Mouse (Mus musculus): Measurements from ENCODE around the gene Lin7c. TPM values are rescaled to one million over a fixed set of nuclear protein-coding genes. Genes with fewer than 3 reads are reported as not detected.
"Not testable (repeated sequence)": the region's sequence is repeated elsewhere in the genome, so short reads cannot be mapped to it uniquely, and the experiment has no call there.

Gene Lin7c
- 64.3 and 72.0 TPM in 2 replicates for polyA plus RNA-seq (2015; fragmentation: Nextera tagmentation; extraction: Ambion mirVana)

DNA sequence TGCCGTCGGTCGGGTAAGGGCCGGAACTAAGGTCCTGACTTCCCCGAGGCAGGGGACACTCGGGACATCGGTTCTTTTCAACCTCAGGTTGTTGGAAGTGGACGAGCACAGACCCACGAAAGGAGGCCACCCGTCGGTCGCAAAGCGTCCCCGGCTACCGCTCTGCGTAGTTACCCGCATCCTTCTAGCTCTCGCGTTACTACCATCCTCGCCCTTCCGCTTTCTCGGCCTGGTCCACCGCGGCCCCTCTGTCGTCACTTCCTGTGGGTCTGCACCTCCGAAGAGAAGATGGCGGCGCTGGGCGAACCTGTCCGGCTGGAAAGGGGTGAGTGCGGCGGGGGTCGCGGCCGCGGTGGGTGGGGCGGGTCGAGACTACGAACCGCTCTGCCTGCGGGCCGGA lies at the start of gene Lin7c:
TSS of gene Lin7c (plus strand) at position 257 of the 400 bp plus-strand sequence.
- peak within 1 kb of the TSS; percentile 82 for H3K4me3 ChIP-seq (replicated peaks)
- peaks cover 6% of the 10 kb centered on the region for H3K36me3 ChIP-seq
- H3K4me2 ChIP-seq (replicated peaks): peak within 1 kb of the TSS; percentile 65
- under 1% methylated on average over 42 of the region's 42 CpGs for WGBS
- H3K27ac ChIP-seq: peak within 1 kb of the TSS; percentile 90
- peaks cover 7% of the 10 kb centered on the region; the same call in 1 of the 2 replicates for H3K4me1 ChIP-seq (replicated peaks)
- no peaks in the 10 kb centered on the region for H3K9me3 ChIP-seq
- H3K9ac ChIP-seq: peak within 1 kb of the TSS; percentile 89
- ATAC-seq: peak; percentile 100
- no peaks in the 10 kb centered on the region for H3K27me3 ChIP-seq (replicated peaks)

- Histone ChIP-seq H3K9me3 (no peaks in the 10 kb centered on the region), H3K4me3 (replicated peaks) (no peak overlapping the region), H3K27me3 (replicated peaks) (no peaks in the 10 kb centered on the region), H3K4me1 (replicated peaks) (no peaks in the 10 kb centered on the region), H3K27ac (no peak overlapping the region), H3K9ac (no peak overlapping the region), H3K36me3 (no peaks in the 10 kb centered on the region), H3K4me2 (replicated peaks) (no peak overlapping the region)
- WGBS: 72% methylated on average over 4 of the region's 4 CpGs
- ATAC-seq: no peak
These were observed 44.3 kb upstream of the Lin7c start for GRCm38 (mm10) chr2:109846401-109846800.

GRCm38 (mm10) chr2:109848305-109848704 lies 42.3 kb upstream of the Lin7c start:
- Histone ChIP-seq H3K27me3 (replicated peaks) (no peaks in the 10 kb centered on the region), H3K4me3 (replicated peaks) (no peak overlapping the region), H3K27ac (no peak overlapping the region), H3K4me1 (replicated peaks) (no peaks in the 10 kb centered on the region), H3K9me3 (no peaks in the 10 kb centered on the region), H3K9ac (no peak overlapping the region), H3K4me2 (replicated peaks) (no peak overlapping the region), H3K36me3 (no peaks in the 10 kb centered on the region)
- WGBS: 64% methylated on average over 4 of the region's 4 CpGs
- no peak for ATAC-seq

GRCm38 (mm10) chr2:109848715-109849114 lies 41.9 kb upstream of the Lin7c start:
- Histone ChIP-seq H3K36me3 (no peaks in the 10 kb centered on the region), H3K4me1 (replicated peaks) (no peaks in the 10 kb centered on the region), H3K4me2 (replicated peaks) (no peak overlapping the region), H3K9ac (no peak overlapping the region), H3K27ac (no peak overlapping the region), H3K4me3 (replicated peaks) (no peak overlapping the region), H3K27me3 (replicated peaks) (no peaks in the 10 kb centered on the region), H3K9me3 (no peaks in the 10 kb centered on the region)
- 46% methylated on average over 8 of the region's 8 CpGs for WGBS
- no peak for ATAC-seq

DNA sequence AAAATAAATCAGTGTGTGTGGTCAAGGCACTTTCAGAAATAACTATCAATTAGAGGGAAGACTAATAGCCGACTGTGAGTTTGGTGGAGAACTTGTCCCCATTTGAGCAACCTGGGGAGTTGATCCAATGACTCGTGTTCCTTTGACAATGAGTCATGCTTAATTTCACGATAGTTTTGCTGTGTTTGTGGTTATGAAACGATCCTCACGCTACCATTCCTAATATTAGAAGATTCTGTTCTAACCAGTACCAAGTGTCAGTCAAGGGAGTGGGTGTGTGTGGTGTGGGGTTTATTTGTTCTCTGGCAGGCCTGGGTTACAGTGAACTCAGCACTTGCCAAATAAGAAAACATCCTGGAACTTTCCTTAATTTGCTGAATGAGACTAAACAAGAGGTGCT lies 35.1 kb upstream of the Lin7c start:
- 85% methylated on average over 5 of the region's 5 CpGs for WGBS
- H3K9me3 ChIP-seq: no peaks in the 10 kb centered on the region
- no peaks in the 10 kb centered on the region for H3K4me1 ChIP-seq (replicated peaks)
- H3K4me2 ChIP-seq (replicated peaks): no peak overlapping the region
- H3K9ac ChIP-seq: no peak overlapping the region
- no peak for ATAC-seq
- no peaks in the 10 kb centered on the region for H3K36me3 ChIP-seq
- no peak overlapping the region for H3K4me3 ChIP-seq (replicated peaks)
- H3K27me3 ChIP-seq (replicated peaks): no peaks in the 10 kb centered on the region
- no peak overlapping the region for H3K27ac ChIP-seq

DNA sequence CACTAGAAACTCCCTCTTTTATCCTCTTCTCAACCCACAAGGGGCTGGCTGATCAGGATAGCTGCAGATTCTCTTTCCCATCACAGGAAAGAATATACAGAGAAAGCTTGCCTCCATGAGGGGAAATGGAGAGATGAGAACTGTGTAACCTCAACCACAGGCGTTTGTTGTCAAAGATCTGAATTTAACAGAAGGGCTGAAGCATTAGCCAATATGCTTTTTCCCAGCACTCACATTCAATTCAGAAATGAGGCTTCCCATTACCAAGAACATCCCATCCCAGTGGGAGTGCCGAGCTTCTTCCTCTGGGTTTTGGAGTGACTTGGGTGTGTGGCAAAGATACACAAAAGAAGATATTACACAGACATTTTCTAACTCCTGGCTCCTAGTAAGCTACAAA lies 31.0 kb upstream of the Lin7c start:
- 46% methylated on average over 2 of the region's 2 CpGs for WGBS
- ATAC-seq: no peak
- no peak overlapping the region for H3K9ac ChIP-seq
- H3K4me1 ChIP-seq (replicated peaks): no peaks in the 10 kb centered on the region
- no peak overlapping the region for H3K27ac ChIP-seq
- no peak overlapping the region for H3K4me2 ChIP-seq (replicated peaks)
- H3K36me3 ChIP-seq: no peaks in the 10 kb centered on the region
- H3K4me3 ChIP-seq (replicated peaks): no peak overlapping the region
- H3K9me3 ChIP-seq: no peaks in the 10 kb centered on the region
- no peaks in the 10 kb centered on the region for H3K27me3 ChIP-seq (replicated peaks)

- Histone ChIP-seq H3K4me2 (replicated peaks) (no peak overlapping the region), H3K4me1 (replicated peaks) (no peaks in the 10 kb centered on the region), H3K4me3 (replicated peaks) (no peak overlapping the region), H3K9me3 (no peaks in the 10 kb centered on the region), H3K36me3 (no peaks in the 10 kb centered on the region), H3K27ac (no peak overlapping the region), H3K27me3 (replicated peaks) (no peaks in the 10 kb centered on the region), H3K9ac (no peak overlapping the region)
- ATAC-seq: no peak
- WGBS: 95% methylated on average over 3 of the region's 3 CpGs
These were observed 29.8 kb upstream of the Lin7c start for GRCm38 (mm10) chr2:109860832-109861231.

GRCm38 (mm10) chr2:109879429-109879828 lies 11.2 kb upstream of the Lin7c start:
- H3K27me3 ChIP-seq (replicated peaks); H3K4me1 ChIP-seq (replicated peaks); H3K4me3 ChIP-seq (replicated peaks); H3K27ac ChIP-seq; H3K4me2 ChIP-seq (replicated peaks); H3K9me3 ChIP-seq; H3K9ac ChIP-seq; H3K36me3 ChIP-seq: not testable (repeated sequence)
- ATAC-seq: peak; percentile 67
- WGBS: 86% methylated on average over 4 of the region's 4 CpGs

- 47% methylated on average over 2 of the region's 2 CpGs for WGBS
- H3K9me3 ChIP-seq: no peaks in the 10 kb centered on the region
- ATAC-seq: peak; percentile 61; the same call in 1 of the 2 replicates
- no peak overlapping the region for H3K4me3 ChIP-seq (replicated peaks)
- H3K4me1 ChIP-seq (replicated peaks): no peaks in the 10 kb centered on the region
- no peaks in the 10 kb centered on the region for H3K27me3 ChIP-seq (replicated peaks)
- no peaks in the 10 kb centered on the region for H3K36me3 ChIP-seq
- H3K4me2 ChIP-seq (replicated peaks): no peak overlapping the region
- H3K9ac ChIP-seq: no peak overlapping the region
- no peak overlapping the region for H3K27ac ChIP-seq
These were observed 9.5 kb upstream of the Lin7c start for GRCm38 (mm10) chr2:109881111-109881510.

DNA sequence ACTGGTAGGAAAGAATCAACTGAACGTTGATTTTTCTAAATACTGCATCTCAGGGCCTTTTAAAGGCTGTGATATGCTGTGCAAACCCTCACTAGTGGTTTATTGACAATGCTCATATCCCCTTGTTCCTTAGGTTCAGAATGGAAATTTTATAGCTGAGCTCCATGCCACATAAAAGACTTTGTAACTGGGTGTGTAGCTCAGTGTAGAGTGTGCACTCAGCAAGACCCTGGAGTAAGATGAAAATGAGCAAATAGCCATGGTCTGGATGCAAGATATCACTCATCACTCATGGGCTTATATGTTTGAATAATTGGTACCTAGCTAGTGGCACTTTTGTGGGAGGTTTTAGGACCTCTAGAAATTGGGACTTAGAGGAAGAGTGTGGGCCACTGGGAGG lies 9.0 kb upstream of the Lin7c start:
- no peaks in the 10 kb centered on the region for H3K27me3 ChIP-seq (replicated peaks)
- 50% methylated on average over 1 of the region's 1 CpGs for WGBS
- no peak overlapping the region for H3K9ac ChIP-seq
- ATAC-seq: peak; percentile 55
- no peak overlapping the region for H3K4me3 ChIP-seq (replicated peaks)
- H3K4me1 ChIP-seq (replicated peaks): no peaks in the 10 kb centered on the region
- no peaks in the 10 kb centered on the region for H3K9me3 ChIP-seq
- no peak overlapping the region for H3K27ac ChIP-seq
- H3K4me2 ChIP-seq (replicated peaks): no peak overlapping the region
- no peaks in the 10 kb centered on the region for H3K36me3 ChIP-seq

DNA sequence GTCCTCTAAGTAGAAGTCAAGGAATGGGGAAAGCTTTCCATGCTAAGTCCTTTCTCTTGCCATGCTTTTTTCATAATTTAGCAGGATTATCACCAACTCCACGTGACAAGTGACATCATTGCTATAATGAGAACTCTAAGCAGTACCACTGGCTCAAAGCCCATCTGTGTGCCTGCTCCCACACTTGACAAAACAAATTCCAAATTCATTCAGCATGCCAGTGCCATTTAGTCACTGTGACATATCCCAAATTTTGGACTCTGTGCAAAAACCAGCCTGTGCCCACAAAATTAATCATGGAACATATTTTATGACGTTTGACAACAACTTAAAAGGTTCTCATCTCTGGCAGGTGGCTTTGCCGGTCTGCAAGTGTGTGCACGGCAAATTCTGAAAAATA lies 6.5 kb upstream of the Lin7c start:
- no peak overlapping the region for H3K27ac ChIP-seq
- H3K27me3 ChIP-seq (replicated peaks): no peaks in the 10 kb centered on the region
- H3K9me3 ChIP-seq: no peaks in the 10 kb centered on the region
- H3K36me3 ChIP-seq: no peaks in the 10 kb centered on the region
- WGBS: 75% methylated on average over 4 of the region's 4 CpGs
- H3K9ac ChIP-seq: no peak overlapping the region
- H3K4me1 ChIP-seq (replicated peaks): no peaks in the 10 kb centered on the region
- no peak overlapping the region for H3K4me3 ChIP-seq (replicated peaks)
- no peak for ATAC-seq
- H3K4me2 ChIP-seq (replicated peaks): no peak overlapping the region

DNA sequence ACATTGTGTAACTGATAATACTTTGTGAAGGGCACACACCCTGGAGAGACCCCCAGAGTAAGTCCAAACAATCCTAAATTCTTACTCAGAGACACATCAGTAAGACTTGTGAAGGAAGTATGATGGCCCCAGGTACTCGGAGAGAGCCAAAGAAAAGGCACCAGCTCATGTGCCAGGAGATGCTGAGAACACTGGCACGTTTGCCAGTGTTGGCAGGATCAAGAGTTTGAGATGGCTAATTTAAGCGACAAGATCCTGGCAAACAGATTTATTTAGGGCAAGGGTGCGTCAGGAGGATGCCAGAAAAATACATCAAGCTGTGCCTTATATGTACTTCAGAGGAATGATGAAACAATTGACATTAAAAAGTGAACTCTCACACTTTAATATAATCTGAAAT lies 6.1 kb upstream of the Lin7c start:
- Histone ChIP-seq H3K27ac (no peak overlapping the region), H3K27me3 (replicated peaks) (no peaks in the 10 kb centered on the region), H3K36me3 (no peaks in the 10 kb centered on the region), H3K9ac (no peak overlapping the region), H3K4me2 (replicated peaks) (no peak overlapping the region), H3K9me3 (no peaks in the 10 kb centered on the region), H3K4me3 (replicated peaks) (no peak overlapping the region), H3K4me1 (replicated peaks) (no peaks in the 10 kb centered on the region)
- WGBS: 63% methylated on average over 4 of the region's 4 CpGs
- no peak for ATAC-seq

GRCm38 (mm10) chr2:109890068-109890467 lies 585 bp upstream of the Lin7c start:
- H3K9me3 ChIP-seq: no peaks in the 10 kb centered on the region
- peak overlapping the region; percentile 46 for H3K4me2 ChIP-seq (replicated peaks)
- 42% methylated on average over 4 of the region's 4 CpGs for WGBS
- no peaks in the 10 kb centered on the region for H3K27me3 ChIP-seq (replicated peaks)
- peaks cover 7% of the 10 kb centered on the region; the same call in 1 of the 2 replicates for H3K4me1 ChIP-seq (replicated peaks)
- no peak; the same call in 1 of the 2 replicates for ATAC-seq
- H3K4me3 ChIP-seq (replicated peaks): peak overlapping the region; percentile 82
- H3K36me3 ChIP-seq: peaks cover 1% of the 10 kb centered on the region
- peak overlapping the region; percentile 89; the same call in 1 of the 2 replicates for H3K9ac ChIP-seq
- 0 out of 2 replicates have a peak overlapping the region, but pooled peaks have one; percentile 33 for H3K27ac ChIP-seq
